Mouse (Mus musculus): ENCODE measurements around the gene Bloc1s5.
"Not testable (repeated sequence)": the region's sequence is repeated elsewhere in the genome, so short reads cannot be mapped to it uniquely, and the experiment has no call there.

The Bloc1s5 gene

GRCm38 (mm10) chr13:38634800-38635269, at the start of gene Bloc1s5:
Gene Bloc1s5 (minus strand): TSS chr13:38635109.
- peak; percentile 98 for DNase-seq

- DNase-seq, result no peak
Observed at GRCm38 (mm10) chr13:38672336-38672735, 37.4 kb upstream of the Bloc1s5 start.

GRCm38 (mm10) chr13:38671451-38671850, 36.5 kb upstream of the Bloc1s5 start:
- DNase-seq, result not testable (repeated sequence)

- no peak for DNase-seq
Observed at GRCm38 (mm10) chr13:38670051-38670450, 35.1 kb upstream of the Bloc1s5 start.

- DNase-seq, result peak; percentile 26
Observed at GRCm38 (mm10) chr13:38668514-38668913, 33.6 kb upstream of the Bloc1s5 start.

GRCm38 (mm10) chr13:38664753-38665152, 29.8 kb upstream of the Bloc1s5 start:
- DNase-seq, result no peak

- no peak for DNase-seq
Observed at GRCm38 (mm10) chr13:38659524-38660136, 24.7 kb upstream of the Bloc1s5 start.

GRCm38 (mm10) chr13:38658528-38659280, 23.8 kb upstream of the Bloc1s5 start, which contains the start of gene Eef1e1:
Gene Eef1e1 (minus strand): TSS chr13:38659058.
- DNase-seq, result peak; percentile 91

- DNase-seq, result peak; percentile 16
Observed at GRCm38 (mm10) chr13:38657865-38658264, 23.0 kb upstream of the Bloc1s5 start.

GRCm38 (mm10) chr13:38650292-38650691, 15.4 kb upstream of the Bloc1s5 start:
- DNase-seq, result no peak

GRCm38 (mm10) chr13:38649069-38649468, 14.2 kb upstream of the Bloc1s5 start:
- no peak for DNase-seq

GRCm38 (mm10) chr13:38641414-38641813, 6.5 kb upstream of the Bloc1s5 start:
- no peak for DNase-seq

GRCm38 (mm10) chr13:38640961-38641360, 6.1 kb upstream of the Bloc1s5 start:
- no peak for DNase-seq

- no peak for DNase-seq
Observed at GRCm38 (mm10) chr13:38638694-38639093, 3.8 kb upstream of the Bloc1s5 start.

- peak; percentile 19 for DNase-seq
Observed at GRCm38 (mm10) chr13:38634256-38634799, 581 bp downstream of the Bloc1s5 start.

GRCm38 (mm10) chr13:38633287-38634000, 1.5 kb downstream of the Bloc1s5 start:
- no peak for DNase-seq

- no peak for DNase-seq
Observed at GRCm38 (mm10) chr13:38632556-38632955, 2.4 kb downstream of the Bloc1s5 start.

- DNase-seq, result no peak
Observed at GRCm38 (mm10) chr13:38626229-38626525, 8.7 kb downstream of the Bloc1s5 start.

GRCm38 (mm10) chr13:38625492-38626228, 9.2 kb downstream of the Bloc1s5 start:
- DNase-seq, result peak; percentile 25

GRCm38 (mm10) chr13:38624292-38624902, 10.5 kb downstream of the Bloc1s5 start:
- DNase-seq, result no peak

GRCm38 (mm10) chr13:38623296-38623695, 11.6 kb downstream of the Bloc1s5 start:
- no peak for DNase-seq

- not testable (repeated sequence) for DNase-seq
Observed at GRCm38 (mm10) chr13:38618001-38618630, 16.8 kb downstream of the Bloc1s5 start.

All from right cerebral cortex, postnatal 4 days (tissue).